ENCODE assay signal across 10 mouse cellular contexts in the genomic region with DNA sequence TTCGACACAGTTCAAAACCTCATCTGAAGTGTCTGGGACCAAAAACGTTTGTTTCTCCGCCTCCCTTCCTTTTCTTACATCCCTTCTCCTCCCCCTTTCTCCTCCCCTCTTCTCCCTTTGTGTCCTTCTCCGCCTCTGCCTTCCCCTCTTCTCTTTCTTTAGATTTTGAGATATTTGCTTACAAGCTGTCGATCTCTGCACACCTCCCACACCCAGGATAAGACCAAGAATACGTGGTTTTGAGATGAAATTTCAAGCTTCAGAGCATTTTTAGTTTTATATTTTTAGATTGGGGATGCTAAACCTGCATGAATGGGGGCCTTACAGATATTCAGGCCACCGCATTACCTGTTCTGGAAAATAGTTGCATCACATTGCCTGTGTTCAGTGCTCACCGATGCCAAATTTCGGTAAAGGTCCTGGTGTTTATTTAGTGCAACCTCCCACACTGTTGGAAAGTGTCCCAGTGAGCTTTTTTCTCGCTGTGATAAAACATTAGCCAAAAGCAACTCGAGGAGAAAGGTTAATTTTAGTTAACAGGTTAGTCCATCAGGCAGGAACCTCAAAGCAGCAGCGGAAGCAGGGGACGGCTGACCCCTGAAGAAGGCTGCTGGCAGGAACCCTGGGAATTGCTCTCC. TPM values are rescaled to one million over a fixed set of nuclear protein-coding genes. Genes with fewer than 3 reads are reported as not detected.
A peak's percentile ranks its signal among the peaks of the same experiment; 100 is the strongest.
DNase-seq lines count a peak whose midpoint lies in the region; ATAC-seq and TF ChIP-seq lines count a peak whose summit lies in the region.
"Had no signal": no experiment of that assay in that cellular context is flagged by ENCODE, and none has a peak within 500 bp of the region (broad histone marks: within the 10 kb centered on the region; RNA-seq: fewer than 3 reads in every experiment).

No protein-coding gene starts in this region.

- no peak overlapping the region for H3K4me2 ChIP-seq in forebrain, embryonic 15.5 days (replicated peaks)
- H3K4me2 ChIP-seq: lung, embryonic 15.5 days had no signal

- H3K27me3 ChIP-seq in cerebellum, adult 2 months (ENCODE audit: control insufficient read depth, insufficient read depth, low read length) = no peaks in the 10 kb centered on the region
- no peaks in the 10 kb centered on the region for H3K27me3 ChIP-seq in forebrain, embryonic 15.5 days
- H3K27me3 ChIP-seq: lung, embryonic 15.5 days had no signal

- H3K9me3 ChIP-seq in forebrain, embryonic 15.5 days = no peaks in the 10 kb centered on the region
- H3K9me3 ChIP-seq: lung, embryonic 15.5 days had no signal

- H3K27ac ChIP-seq in cerebellum, adult 2 months (ENCODE audit: insufficient read depth, low read length) = no peak overlapping the region
- no peak overlapping the region for H3K27ac ChIP-seq in forebrain, embryonic 15.5 days (replicated peaks)
- H3K27ac ChIP-seq: kidney, postnatal 0 days; lung, embryonic 15.5 days had no signal

- H3K4me3 ChIP-seq in cerebellum, adult 2 months (replicated peaks; ENCODE audit: insufficient read depth, low read depth, low read length) = no peak overlapping the region
- no peak overlapping the region for H3K4me3 ChIP-seq in forebrain, embryonic 15.5 days
- H3K4me3 ChIP-seq: lung, embryonic 15.5 days had no signal

- H3K36me3 ChIP-seq in forebrain, embryonic 15.5 days = no peaks in the 10 kb centered on the region
- H3K36me3 ChIP-seq: lung, embryonic 15.5 days had no signal

- peaks cover 6% of the 10 kb centered on the region for H3K4me1 ChIP-seq in cerebellum, adult 2 months (ENCODE audit: control insufficient read depth, insufficient read depth, low read length)
- H3K4me1 ChIP-seq in forebrain, embryonic 15.5 days = no peaks in the 10 kb centered on the region

- intact Hi-C loops in left cerebral cortex, postnatal 36 days (cut with DNase I) = loop anchor here (10.0 kb wide), 1 partner anchor 225 kb away; no protein-coding TSS in a partner anchor

- no peak for DNase-seq in cerebellum, adult 8-10 months
- peak; percentile 34 to 50 for DNase-seq in left cerebral cortex, adult 18-20 months (ENCODE audit: low spot score in 2 of 2)
- DNase-seq in left cerebral cortex, postnatal 36 days (ENCODE audit: low spot score in 2 of 2) = no peak
- peak; percentile 22 to 72 for DNase-seq in cerebellum, adult 2 months
- DNase-seq in kidney, postnatal 25 days = peak; percentile 75 to 79
- no peak for DNase-seq in thymus, postnatal 36 days

- no peak overlapping the region for H3K9ac ChIP-seq in forebrain, embryonic 15.5 days (replicated peaks)
- H3K9ac ChIP-seq: lung, embryonic 15.5 days had no signal

- WGBS in cerebellum, adult 2 months = 33% methylated on average over 13 of the region's 13 CpGs
- WGBS in forebrain, embryonic 15.5 days = 75% methylated on average over 13 of the region's 13 CpGs

- TF ChIP-seq POLR2A in cerebellum, adult 2 months (IDR thresholded peaks at IDR 0.05; ENCODE audit: borderline replicate concordance, insufficient read depth, low read length) = no peak

- ATAC-seq in cerebellum, adult (ENCODE audit: insufficient number of reproducible peaks, low FRiP score, low TSS enrichment) = peak; percentile 56; the same call in 1 of the 2 replicates
- ATAC-seq in forebrain, embryonic 15.5 days (replicated peaks) = no peak

- no peak for TF ChIP-seq CTCF in cerebellum, adult 2 months (IDR thresholded peaks at IDR 0.05; ENCODE audit: borderline replicate concordance, insufficient read depth, low read depth, low read length)

RNA-seq across cellular contexts. Expression of gene Fermt2, which starts 20.2 kb away (rescaled TPM):
- total RNA-seq in left cerebral cortex, adult 18-20 months (2021) = 100 to 1,000 TPM in 1 of 2 experiments, 10 to 100 TPM in 1; 88.1 to 109 TPM
- total RNA-seq in left cerebral cortex, postnatal 36 days (2021) = 10 to 100 TPM; 91.8 to 91.9 TPM
- polyA plus RNA-seq in cerebellum, adult 2 months (2012; rRNA removed) = 78.8 and 81.0 TPM in 2 replicates
- 62.8 and 72.2 TPM in 2 replicates for polyA plus RNA-seq in forebrain, embryonic 15.5 days (2015; fragmentation: Nextera tagmentation; extraction: Ambion mirVana)

Comparison
In these comparisons a context has a peak if more than half of its experiments do, and no peak if none do; other contexts are left out.
1. DNase-seq: peak in left cerebral cortex, adult 18-20 months (2 of 2), cerebellum, adult 2 months (2 of 2) and kidney, postnatal 25 days (2 of 2); none in cerebellum, adult 8-10 months (single experiment), left cerebral cortex, postnatal 36 days (0 of 2) and thymus, postnatal 36 days (0 of 2).